Mouse (Mus musculus) C2C12 (cell line): ENCODE measurements around the gene Plxna4.

Source experiments
- CTCF ChIP-seq: IDR thresholded peaks from one replicate; pipeline ENCODE4 v1.5.1; 2011; ENCODE audit not compliant: control insufficient read depth, insufficient read depth, insufficient read length
- MYOD1 ChIP-seq: IDR thresholded peaks from one replicate; pipeline ENCODE4 v1.6.1; 2011; ENCODE audit warnings: low read depth; ENCODE audit not compliant: control insufficient read depth, insufficient read length
- MYOG ChIP-seq: IDR thresholded peaks from one replicate; pipeline ENCODE4 v1.6.1; 2011; ENCODE audit not compliant: control insufficient read depth, insufficient read length; ENCODE audit errors: extremely low read depth
- USF1 ChIP-seq: IDR thresholded peaks from one replicate; pipeline ENCODE4 v1.6.1; 2011; ENCODE audit warnings: low read depth, mild to moderate bottlenecking, control low read depth, moderate library complexity

DNA sequence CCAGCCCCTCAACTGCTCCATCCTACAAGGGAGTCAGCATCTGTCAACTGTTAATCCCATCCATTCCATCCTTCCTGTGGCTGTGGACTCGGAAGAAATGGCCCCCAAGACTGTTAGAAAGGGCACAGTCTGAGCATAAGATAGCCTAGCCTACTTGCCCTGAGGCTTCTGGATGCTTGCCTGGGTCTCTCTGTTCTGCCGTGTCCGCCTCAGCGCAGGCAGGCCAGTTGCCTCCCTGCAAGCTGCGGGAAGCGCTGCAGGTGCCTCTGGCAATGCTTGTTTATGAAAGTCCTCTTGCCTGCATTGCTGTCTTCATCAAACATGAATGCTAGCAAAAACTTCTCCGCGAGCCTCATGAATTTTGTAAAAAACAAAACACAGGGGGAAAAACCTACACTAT is 203.1 kb downstream of the Plxna4 start:
- TF ChIP-seq CTCF (no peak), USF1 (no peak), MYOD1 (no peak), MYOG (no peak)
